Mouse (Mus musculus) heart, postnatal 36 days (tissue): ENCODE data around the gene Nagk. TPM values are rescaled to one million over a fixed set of nuclear protein-coding genes. Genes with fewer than 3 reads are reported as not detected.
"Not testable (repeated sequence)": the region's sequence is repeated elsewhere in the genome, so short reads cannot be mapped to it uniquely, and the experiment has no call there.

Experiments used
- DNase-seq, 2 experiments: peaks; one replicate each; pipeline ENCODE4 v3.0.0; 2021 to 2022
- intact Hi-C: fragments of 180-260 bp; cut with DNase I; formaldehyde crosslinking; loops from one replicate; pipeline ENCODE4 v1.15.1; 2025
- total RNA-seq, 2 experiments: library from RNA; stranded (reverse); gene quantifications; 2 replicates each; pipeline ENCODE4 v1.2.3; 2021

Gene Nagk
- total RNA-seq = 10 to 100 TPM; 19.7 to 20.6 TPM

DNA sequence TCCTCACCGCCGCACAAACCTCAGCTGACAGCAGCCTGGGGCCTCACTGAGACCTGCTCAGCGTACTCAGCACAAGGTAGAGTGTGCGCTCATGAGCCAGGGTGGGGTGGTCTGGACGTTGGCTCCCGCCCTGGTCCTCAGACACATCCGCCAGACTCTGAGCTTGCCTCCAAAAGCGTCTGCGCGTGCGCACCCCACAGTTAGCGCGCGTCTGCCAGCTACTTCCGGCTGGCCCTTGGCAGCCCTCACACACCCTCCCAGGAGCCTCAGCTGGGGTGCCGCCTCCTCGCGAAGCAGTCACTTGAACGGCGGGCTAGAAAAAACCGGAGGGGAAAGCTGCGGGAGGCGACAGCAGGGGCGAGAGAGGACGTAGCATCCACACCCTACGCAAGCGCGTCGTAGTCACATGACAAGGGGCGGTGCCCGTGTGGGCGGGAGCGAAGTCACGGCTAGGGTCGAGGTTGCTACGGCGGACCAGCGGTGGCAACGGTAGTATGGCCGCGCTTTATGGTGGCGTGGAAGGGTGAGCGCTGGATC, at the start of gene Nagk:
Gene Nagk, plus strand, starts transcription at position 223 of the 537 bp plus-strand sequence.
- DNase-seq = peak; percentile 93 to 96
- intact Hi-C loops = loop anchor here (1.0 to 2.0 kb wide), 2 partner anchors 20 to 36 kb away; partner anchors contain the start of genes Paip2b and Tex261

DNA sequence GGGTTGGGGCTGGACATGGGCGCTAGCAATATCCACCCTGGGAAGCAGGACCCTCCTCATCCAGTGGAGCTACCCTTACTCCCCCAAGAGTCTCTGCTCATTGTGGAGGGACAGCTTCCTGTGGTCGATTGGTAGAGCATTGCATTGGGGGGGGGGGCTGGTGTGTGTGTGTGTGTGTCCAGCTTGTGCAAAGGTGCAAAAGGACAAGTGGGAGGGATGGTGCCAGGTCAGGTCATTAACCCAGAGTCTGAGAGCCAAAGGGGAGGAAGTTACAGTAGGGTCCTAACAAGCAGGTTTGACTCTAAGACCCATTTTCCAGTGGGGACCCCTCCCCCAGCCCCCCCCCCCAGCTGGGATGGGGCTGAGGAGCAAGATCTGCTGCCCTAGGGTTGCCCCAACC, 49.3 kb upstream of the Nagk start:
- intact Hi-C loops = no loop called here
- DNase-seq = no peak

DNA sequence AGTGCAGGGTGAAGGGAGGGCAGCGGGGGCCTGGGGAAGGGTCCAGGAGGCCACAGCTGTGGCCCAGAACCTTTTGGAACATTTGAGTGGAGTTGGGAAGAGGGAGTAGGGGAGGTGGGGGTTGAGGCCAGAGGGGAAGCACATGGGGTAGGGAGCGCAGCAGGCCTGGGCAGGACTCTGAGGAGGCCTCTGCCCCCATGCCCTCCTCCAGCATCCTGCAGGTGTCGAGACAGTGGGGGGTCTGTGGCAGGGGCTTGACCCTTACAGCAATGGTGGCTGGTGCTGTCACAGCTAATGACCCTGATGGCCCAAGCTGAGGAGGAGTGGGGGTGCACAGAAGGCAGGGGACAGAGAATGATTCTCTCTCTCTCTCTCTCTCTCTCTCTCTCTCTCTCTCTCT, 45.5 kb upstream of the Nagk start:
- no peak for DNase-seq
- intact Hi-C loops = no loop called here

DNA sequence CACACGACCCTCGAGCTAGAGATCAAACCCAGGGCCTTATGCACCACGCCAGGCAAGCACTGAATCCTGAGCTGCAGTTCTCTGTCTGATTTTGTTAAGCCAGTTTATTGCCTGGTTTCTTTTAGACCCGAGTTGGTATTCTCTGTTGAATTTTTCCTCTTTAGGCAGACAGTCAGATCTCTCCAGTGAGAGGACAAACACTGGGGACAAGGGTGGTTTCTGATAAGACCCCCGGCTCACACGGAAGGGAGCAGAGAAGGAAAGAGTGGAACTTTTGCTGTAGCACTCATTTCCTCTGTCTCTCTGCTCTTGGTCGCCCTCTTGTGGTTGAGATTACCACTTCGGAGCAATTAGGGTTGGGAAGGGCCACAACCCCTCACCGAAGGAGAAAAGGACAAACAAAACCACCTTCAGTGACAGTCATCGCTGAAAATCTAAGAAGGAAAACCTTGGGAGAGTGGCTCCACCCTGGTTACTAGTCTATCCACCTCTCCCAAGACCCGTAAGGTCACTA, 44.6 kb upstream of the Nagk start:
- DNase-seq = peak; percentile 58 to 69
- intact Hi-C loops = no loop called here

DNA sequence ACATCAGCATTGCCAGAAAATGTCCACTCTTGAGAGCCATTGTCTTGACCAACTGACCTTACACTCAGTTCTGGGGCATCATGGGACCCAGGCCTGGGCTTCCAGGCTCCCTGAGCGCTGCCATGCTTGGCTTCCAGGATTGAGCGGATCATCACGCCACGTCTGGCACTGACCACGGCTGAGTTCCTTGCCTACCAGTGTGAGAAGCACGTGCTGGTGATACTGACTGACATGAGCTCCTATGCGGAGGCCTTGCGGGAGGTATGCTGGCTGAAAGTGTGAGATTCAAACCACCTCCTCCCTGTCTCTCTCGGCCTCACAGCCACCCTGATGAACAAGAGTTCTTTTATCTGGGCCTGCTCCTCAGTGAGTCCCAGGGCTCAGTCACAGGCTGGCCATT, 38.7 kb upstream of the Nagk start:
- intact Hi-C loops = no loop called here
- DNase-seq = no peak

DNA sequence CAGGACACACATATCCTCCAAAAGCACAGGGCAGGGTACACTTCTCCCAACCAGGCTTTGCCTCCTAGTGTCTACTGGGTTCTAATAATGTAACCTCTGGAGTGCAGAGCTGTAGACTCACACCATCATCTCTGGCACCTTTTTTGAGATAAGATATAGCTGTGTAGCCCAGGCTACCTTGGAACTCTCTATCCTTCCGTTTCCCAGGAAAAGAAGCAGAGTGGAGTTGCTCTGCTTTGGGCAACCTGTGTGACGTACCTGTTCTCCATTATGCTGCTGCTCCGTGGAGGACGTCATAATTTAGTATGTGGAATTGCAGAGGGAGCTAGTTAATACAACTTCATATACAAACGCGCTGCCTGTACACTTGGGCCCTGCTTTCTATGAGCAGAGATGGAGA, 32.4 kb upstream of the Nagk start, which contains the start of gene Ankrd53:
Gene Ankrd53, plus strand, starts transcription at position 301 of the 400 bp plus-strand sequence.
- intact Hi-C loops = no loop called here
- DNase-seq = no peak

DNA sequence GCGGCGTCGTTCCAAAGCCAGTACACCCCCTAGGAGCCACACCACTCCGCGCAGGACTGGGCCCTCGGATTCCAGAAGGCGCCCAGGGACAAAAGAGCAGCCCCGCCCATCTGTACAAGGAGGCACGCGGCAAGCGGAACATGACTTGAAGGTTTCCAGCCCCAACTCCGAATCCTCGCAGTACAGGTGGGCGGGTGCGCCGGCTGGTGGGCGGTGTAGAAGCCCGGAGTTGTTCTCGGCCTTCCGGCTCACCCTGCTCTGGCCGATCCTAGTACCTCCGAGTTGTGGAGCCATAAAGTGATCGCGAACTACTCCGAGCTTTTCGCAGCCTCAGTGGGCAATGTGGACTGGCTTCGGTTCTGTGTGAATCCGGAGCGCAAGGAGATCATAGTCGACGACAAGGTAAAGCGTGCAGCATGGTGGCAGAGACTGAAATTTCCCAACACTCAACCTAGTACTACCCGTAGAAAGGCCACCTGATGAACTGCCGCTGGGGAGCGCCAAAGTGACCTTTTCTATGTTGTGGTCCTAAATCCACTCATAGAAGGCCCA, 31.8 kb upstream of the Nagk start:
- intact Hi-C loops = no loop called here
- peak; percentile 15 to 27 for DNase-seq

DNA sequence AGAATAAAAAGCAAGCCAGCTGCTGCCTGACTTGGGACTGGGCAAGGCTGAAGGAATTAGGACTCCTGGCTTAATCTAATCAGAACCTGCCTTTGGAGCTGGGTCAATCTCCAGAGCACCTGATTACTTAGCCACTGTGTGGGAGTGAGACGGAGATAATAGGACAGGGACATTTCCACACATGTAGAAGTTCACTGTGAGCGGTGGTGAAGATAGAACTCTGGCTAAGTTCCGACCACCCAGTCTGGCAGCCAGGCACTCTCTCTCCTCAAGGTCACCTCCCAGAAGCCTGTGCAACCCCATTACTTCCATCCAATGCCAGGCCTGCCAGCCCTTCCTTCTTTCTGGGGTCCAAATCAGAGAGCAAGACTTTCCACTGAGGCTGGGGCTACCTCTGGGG, 27.8 kb upstream of the Nagk start:
- DNase-seq = peak in 1 of 2 experiments; percentile 17
- intact Hi-C loops = no loop called here

DNA sequence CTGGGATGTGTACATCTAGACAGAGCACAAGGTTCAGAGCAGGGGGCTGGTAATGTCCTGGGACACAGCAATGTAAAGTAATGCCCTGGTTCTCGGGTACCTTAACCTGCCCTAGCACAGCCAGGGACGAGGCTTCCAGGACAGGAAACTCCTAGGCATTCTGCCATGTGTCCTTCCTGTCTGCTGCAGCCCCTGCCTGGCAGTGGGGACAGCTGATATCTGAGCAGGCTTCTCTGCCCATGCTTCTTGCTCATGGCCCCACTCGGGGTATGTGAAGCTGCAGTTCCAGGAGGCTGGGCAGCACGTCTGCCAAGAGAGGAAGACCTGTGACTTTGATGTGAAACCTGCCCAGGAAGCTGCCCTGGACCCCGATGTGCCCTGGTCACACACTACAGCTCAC, 26.3 kb upstream of the Nagk start:
- intact Hi-C loops = no loop called here
- DNase-seq = peak in 1 of 2 experiments; percentile 12

DNA sequence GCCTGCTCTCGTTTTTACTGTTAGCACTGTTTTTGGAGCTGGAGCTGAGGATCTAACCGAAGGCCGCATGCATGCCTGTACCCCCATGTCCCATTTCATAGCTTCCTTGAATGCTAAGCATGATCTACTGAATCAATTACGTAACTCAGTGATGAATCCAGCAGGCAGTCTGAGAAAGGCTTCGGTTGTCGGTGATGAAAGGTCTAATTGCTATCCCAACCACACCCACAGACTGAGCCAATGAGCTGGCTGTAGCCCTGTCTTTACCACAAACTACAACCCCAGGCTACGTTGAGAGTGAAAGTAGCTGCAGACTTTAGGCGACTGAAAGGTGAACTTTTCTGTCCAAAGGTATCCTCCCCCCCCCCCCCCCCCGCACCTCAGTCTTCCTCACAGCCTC, 20.7 kb upstream of the Nagk start:
- DNase-seq = no peak
- intact Hi-C loops = no loop called here

DNA sequence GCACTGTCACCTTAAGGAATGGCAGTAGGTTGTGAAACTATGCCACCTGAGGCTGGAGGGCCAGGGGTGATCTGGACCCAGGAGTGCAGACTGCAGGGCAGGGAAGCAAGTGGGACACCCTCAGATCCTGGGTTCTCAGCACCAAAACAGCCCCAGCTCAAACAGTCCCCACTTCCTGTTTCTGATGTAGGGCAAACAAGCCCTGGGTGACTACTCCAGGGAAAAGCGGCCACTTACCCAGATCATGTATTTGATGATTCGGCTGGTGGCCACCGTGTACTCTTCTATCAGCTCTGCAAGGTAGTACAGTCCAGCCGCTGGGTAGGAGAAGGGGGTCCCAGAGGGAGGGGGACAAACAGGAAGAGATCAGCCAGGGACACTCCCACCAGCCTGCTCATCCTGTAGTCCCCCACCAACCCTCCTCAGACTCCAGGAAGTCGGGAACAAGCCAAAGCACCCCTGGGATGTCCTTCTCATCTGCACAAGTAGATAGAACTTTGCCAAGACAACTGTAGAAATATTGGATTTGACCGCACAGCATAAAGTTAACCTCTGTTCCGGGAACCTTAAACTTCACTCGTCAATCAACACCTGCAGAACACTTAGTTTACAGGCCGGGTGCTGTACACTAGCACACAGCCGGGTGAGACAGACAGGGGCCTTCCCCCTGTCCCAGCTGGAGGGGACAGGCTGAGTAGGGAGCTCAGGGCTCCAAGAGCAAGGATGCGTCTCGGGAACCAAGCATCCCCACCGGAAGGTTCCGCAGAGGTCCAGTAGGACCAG, 19.8 kb upstream of the Nagk start:
- intact Hi-C loops = loop anchor here (1.0 kb wide), 1 partner anchor 20 kb away; no protein-coding TSS in a partner anchor
- DNase-seq = no peak

DNA sequence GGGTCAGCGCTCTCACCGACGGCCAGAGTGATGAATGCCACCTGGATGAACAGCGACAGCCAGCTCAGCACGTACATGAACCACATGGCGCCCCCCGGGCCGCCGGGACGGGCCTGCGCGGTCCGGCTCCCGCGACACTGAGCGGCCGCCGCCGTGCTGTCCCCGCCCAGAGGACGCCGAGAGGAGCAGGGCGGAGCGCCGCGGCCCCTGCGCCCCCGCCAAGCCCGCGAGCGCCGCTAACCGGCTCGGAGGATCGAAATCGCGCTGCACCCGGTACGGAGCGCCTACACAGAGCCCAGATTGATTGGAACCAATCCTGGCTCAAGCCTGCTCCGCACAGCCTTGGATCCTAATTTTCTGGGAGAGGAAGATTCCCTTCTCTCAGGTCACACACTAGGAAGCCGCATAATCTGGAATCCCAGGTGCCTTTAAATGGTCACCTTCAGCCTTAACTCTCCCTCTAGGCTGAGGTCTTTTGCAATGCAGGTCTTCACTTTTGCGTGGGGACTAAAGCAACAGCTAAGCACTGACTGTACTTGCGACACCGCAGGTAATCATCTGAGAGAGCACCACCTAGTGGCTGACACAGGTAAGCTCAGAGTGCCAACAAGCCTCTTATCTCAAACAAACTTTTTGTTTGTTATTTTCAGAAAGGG, 19.0 kb upstream of the Nagk start, which contains the start of gene Tex261:
Gene Tex261, minus strand, starts transcription at position 176 of the 656 bp plus-strand sequence.
- intact Hi-C loops = loop anchor here (1.0 kb wide), 2 partner anchors 17 to 20 kb away; no protein-coding TSS in a partner anchor
- DNase-seq = peak; percentile 92 to 94

DNA sequence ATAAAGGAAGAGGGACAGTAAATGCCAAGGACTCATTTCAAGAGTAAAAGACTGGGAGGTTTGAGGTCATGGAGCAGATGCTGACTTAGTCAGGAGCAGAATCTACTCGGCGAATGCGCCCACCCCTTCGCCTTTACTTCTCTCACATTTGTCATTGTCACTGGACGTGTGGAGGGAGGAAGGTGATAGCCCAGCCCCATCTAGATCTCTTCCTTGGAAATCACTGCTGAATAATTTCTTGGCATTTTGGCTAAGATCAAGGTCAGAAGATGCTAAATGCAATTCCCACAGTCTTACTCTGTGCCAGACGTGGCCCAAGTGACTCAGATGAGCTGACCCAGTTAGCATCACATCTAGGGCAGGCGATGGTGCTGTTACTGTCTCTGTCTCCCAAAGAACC, 16.5 kb upstream of the Nagk start:
- intact Hi-C loops = loop anchor here (2.0 kb wide), 1 partner anchor 88 kb away; no protein-coding TSS in a partner anchor
- DNase-seq = no peak

DNA sequence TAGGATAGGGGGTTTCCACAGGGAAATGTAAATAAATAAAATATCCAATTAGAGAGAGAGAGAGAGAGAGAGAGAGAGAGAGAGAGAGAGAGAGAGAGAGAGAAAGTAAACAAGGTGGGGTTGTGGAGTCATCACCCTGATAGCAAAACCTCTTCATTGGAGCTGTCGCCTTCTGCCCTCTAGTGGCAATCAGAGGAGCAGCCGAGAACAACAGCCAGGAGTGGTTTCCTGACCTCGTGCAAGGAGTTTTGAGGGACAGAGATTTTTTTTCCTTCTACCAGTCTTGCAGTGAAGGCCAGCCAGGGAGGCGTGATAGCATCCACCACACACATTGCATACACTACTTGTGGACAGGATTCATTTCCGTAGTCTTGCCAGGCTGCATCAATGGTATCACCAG, 15.8 kb upstream of the Nagk start:
- DNase-seq = peak; percentile 57 to 58
- intact Hi-C loops = loop anchor here (2.0 kb wide), 1 partner anchor 88 kb away; no protein-coding TSS in a partner anchor

DNA sequence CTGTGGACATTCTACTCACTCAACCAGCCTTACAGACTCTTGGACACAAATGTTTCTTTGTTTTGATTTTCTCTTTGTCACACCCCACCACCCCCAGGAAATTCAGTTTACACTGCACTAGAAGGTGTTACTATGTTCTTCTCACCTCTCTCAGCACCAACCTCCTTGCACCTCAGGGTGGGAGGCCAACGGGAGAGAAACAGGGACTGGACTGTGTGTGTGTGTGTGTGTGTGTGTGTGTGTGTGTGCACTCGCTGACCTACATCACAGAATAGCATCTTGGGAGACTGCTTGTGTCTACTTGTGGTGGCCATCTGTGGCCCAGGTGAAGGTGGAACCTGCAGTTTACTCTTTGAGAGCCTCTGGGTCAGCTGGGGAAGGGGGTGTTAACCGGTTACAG, 8.4 kb upstream of the Nagk start:
- no peak for DNase-seq
- intact Hi-C loops = no loop called here

DNA sequence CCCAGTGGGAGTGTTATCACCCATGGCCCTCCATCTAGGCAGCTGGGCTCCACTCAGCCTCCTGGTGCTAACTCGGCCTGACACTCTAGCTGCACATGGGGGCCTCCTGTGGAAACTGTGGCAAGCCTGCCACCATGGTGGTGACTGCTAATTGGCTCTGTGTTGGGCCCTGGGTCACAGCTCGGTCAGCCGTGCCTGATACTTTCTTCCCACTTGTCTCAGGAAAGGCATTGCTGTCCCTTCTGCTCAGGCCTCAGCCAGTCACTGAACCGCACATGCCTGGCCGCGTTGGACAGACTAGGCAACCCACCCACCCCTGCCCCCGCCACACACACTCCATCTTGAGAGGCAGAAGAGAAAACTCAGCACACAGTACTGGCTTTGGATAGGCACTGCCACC, 6.2 kb upstream of the Nagk start:
- intact Hi-C loops = no loop called here
- no peak for DNase-seq

DNA sequence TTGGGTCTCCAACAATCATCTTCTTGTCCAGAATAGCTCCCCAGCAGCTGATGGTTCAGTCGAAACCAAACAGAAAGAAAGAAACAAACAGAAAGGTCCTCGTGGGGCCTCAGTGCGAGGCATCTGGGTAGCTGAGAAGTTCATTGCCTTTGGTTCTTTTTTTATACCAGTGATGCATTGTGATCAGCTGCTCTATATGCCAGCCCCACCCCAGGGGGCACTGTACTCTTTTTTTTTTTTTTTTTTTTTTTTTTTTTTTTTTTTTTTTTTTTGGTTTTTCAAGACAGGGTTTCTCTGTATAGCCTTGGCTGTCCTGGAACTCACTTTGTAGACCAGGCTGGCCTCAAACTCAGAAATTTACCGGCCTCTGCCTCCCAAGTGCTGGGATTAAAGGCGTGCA, 4.2 kb upstream of the Nagk start:
- intact Hi-C loops = not testable (repeated sequence)

DNA sequence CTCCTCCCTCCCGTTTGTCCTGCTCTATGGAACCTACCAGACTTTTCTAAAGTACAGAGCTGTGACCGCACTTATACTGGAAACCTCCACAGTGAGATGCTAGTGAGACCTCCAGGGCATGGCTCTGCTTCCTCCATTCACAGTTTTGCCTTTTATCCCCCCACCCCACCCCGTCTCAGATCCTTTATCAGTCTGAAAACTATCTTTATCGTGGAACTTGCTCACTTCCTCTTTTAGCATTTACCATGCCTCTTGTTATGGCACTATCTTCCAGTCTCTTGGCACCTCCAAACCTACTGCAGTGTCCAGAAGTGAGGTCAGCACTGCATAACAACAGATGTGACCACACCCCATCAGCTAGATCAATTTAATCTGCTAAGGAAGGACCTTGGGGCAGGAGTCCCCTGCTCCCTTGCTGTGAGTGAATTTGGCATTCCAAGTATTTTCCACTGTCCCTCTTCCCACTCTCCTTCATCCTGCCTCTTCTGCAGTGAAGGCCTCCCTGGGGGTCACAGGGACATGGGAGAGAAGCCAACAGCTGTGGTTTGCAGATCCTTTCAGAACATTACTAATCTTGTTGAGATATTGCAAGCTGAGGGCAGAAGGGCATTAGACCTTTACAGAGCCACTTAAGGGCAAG, 3.4 kb upstream of the Nagk start:
- DNase-seq = no peak
- intact Hi-C loops = no loop called here

More for the DNA sequence above, 4.2 kb upstream of the Nagk start:
- not testable (repeated sequence) for DNase-seq

DNA sequence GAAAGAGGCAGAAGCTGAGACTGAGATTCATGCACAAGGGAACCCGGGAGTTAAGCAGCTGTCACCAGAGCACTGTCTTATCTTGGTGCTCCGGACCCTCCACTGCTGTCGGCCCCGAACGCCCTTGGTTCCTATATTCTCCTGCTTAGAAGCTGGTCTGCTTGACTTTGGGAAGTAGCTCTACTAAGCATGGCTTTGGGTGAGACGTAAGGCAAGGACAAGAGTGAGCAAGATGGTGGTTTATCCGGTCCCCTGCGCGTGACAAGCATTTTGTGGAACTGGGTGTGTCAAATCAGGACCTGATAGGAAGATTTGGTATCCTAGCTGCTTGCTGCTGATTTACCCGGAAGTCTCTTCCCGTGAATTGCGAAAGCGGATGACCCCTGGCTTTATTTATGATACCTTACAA, 714 bp downstream of the Nagk start:
- DNase-seq = no peak
- intact Hi-C loops = loop anchor here (1.0 to 2.0 kb wide), 2 partner anchors 20 to 35 kb away; partner anchors contain the start of genes Paip2b and Tex261

DNA sequence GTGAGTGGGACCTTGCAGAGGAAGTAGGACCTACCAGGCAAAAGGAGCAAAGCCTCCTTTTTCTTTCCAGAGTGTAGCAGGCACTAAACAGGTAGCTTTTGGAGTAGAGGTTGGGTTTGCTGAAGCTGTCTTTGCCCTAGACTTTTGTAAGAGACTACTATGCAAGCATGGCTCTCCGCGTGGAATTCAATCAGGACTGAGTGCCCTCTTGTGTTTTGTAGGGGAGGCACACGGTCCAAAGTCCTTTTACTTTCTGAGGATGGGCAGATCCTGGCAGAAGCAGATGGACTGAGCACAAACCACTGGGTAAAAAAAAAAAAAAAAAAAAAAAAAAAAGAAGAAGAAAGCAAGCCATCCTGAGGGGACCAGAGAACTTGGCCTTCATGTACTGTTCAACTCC, 1.9 kb downstream of the Nagk start:
- DNase-seq = no peak
- intact Hi-C loops = no loop called here
